Mouse (Mus musculus) forebrain, embryonic 10.5 days (tissue): ENCODE measurements around the gene Smim5. TPM values are rescaled to one million over a fixed set of nuclear protein-coding genes. Genes with fewer than 3 reads are reported as not detected.
A peak's percentile ranks its signal among the peaks of the same experiment; 100 is the strongest.
"Not testable (repeated sequence)": the region's sequence is repeated elsewhere in the genome, so short reads cannot be mapped to it uniquely, and the experiment has no call there.

Experiments used
- DNase-seq: peaks from one replicate; pipeline ENCODE4 v3.0.0-alpha.2; 2017; ENCODE audit warnings: low spot score; ENCODE audit errors: extremely low spot score
- H3K27ac ChIP-seq: fragments of 300-500 bp; sonication (generic); 2 replicates; pipeline ENCODE4 v1.5.1; 2016; ENCODE audit warnings: mild to moderate bottlenecking
- H3K27me3 ChIP-seq: fragments of 300-500 bp; sonication (generic); 2 replicates; pipeline ENCODE4 v1.6.1; 2016; ENCODE audit warnings: mild to moderate bottlenecking; ENCODE audit not compliant: poor library complexity, severe bottlenecking
- H3K36me3 ChIP-seq: fragments of 300-500 bp; sonication (generic); replicated peaks from 2 replicates; pipeline ENCODE4 v1.6.1; 2016; ENCODE audit warnings: mild to moderate bottlenecking, moderate library complexity
- H3K4me1 ChIP-seq: fragments of 300-500 bp; sonication (generic); 2 replicates; pipeline ENCODE4 v1.6.1; 2016
- H3K4me3 ChIP-seq: fragments of 300-500 bp; sonication (generic); 2 replicates; pipeline ENCODE4 v1.5.1; 2016; ENCODE audit warnings: mild to moderate bottlenecking, moderate library complexity
- H3K9me3 ChIP-seq: fragments of 300-500 bp; sonication (generic); 2 replicates; pipeline ENCODE4 v1.6.1; 2016; ENCODE audit warnings: mild to moderate bottlenecking, moderate library complexity
- WGBS: fragments of 180-500 bp; shearing (Covaris S2); methylation state at CpG from one replicate; pipeline ENCODE4 v1.1.7; 2016; 5-methylcytosine and 5-hydroxymethylcytosine counted together
- polyA plus RNA-seq: library from polyadenylated mRNA; unstranded; fragments of >200 nt; fragmentation: Nextera tagmentation; extraction: Ambion mirVana; gene quantifications from 2 replicates; pipeline ENCODE4 v1.2.1, GENCODE M21; 2016

Gene Smim5
- polyA plus RNA-seq: 1.2 and 2.4 TPM in 2 replicates

GRCm38 (mm10) chr11:115899486-115900266 is at the start of gene Smim5:
Gene Smim5 (plus strand): TSS chr11:115899966.
- Histone ChIP-seq H3K4me1 (peaks cover 48% of the 10 kb centered on the region), H3K27me3 (no peaks in the 10 kb centered on the region), H3K9me3 (no peaks in the 10 kb centered on the region), H3K4me3 (peak within 1 kb of the TSS; percentile 13; the same call in 1 of the 2 replicates), H3K27ac (peak within 1 kb of the TSS; percentile 68), H3K36me3 (peaks cover 43% of the 10 kb centered on the region)
- WGBS: 36% methylated on average over 16 of the region's 16 CpGs
- peak; percentile 54 for DNase-seq

- peaks cover 15% of the 10 kb centered on the region for H3K4me1 ChIP-seq
- peaks cover 11% of the 10 kb centered on the region for H3K36me3 ChIP-seq
- 81% methylated on average over 6 of the region's 6 CpGs for WGBS
- H3K27ac ChIP-seq: no peak overlapping the region
- H3K9me3 ChIP-seq: no peaks in the 10 kb centered on the region
- no peak overlapping the region for H3K4me3 ChIP-seq
- peaks cover 47% of the 10 kb centered on the region for H3K27me3 ChIP-seq
- no peak for DNase-seq
Measured at GRCm38 (mm10) chr11:115854674-115855073, 45.1 kb upstream of the Smim5 start.

GRCm38 (mm10) chr11:115857146-115857545 is 42.6 kb upstream of the Smim5 start:
- H3K4me1 ChIP-seq: peaks cover 20% of the 10 kb centered on the region
- H3K27me3 ChIP-seq: peaks cover 71% of the 10 kb centered on the region
- H3K36me3 ChIP-seq, H3K4me3 ChIP-seq, DNase-seq, H3K9me3 ChIP-seq, H3K27ac ChIP-seq: not testable (repeated sequence)
- WGBS: 93% methylated on average over 4 of the region's 4 CpGs

GRCm38 (mm10) chr11:115857936-115858335 is 41.8 kb upstream of the Smim5 start:
- DNase-seq: no peak
- Histone ChIP-seq H3K4me3 (peak overlapping the region; percentile 45; the same call in 1 of the 2 replicates), H3K9me3 (no peaks in the 10 kb centered on the region), H3K27ac (no peak overlapping the region), H3K4me1 (peaks cover 20% of the 10 kb centered on the region), H3K27me3 (peaks cover 79% of the 10 kb centered on the region), H3K36me3 (no peaks in the 10 kb centered on the region)
- 53% methylated on average over 13 of the region's 13 CpGs for WGBS

- peaks cover 82% of the 10 kb centered on the region for H3K27me3 ChIP-seq
- WGBS: 11% methylated on average over 27 of the region's 27 CpGs
- H3K27ac ChIP-seq: peak within 1 kb of the TSS; percentile 26; the same call in 1 of the 2 replicates
- peaks cover 20% of the 10 kb centered on the region for H3K4me1 ChIP-seq
- no peaks in the 10 kb centered on the region for H3K36me3 ChIP-seq
- DNase-seq: peak; percentile 32
- H3K4me3 ChIP-seq: peak within 1 kb of the TSS; percentile 45
- no peaks in the 10 kb centered on the region for H3K9me3 ChIP-seq
Measured at GRCm38 (mm10) chr11:115858354-115858753, 41.4 kb upstream of the Smim5 start, which contains the start of gene Myo15b. Gene Myo15b (plus strand): TSS chr11:115858406.

- Histone ChIP-seq H3K4me3 (peak overlapping the region; percentile 45), H3K4me1 (peaks cover 20% of the 10 kb centered on the region), H3K27me3 (peaks cover 83% of the 10 kb centered on the region), H3K27ac (peak overlapping the region; percentile 26; the same call in 1 of the 2 replicates), H3K9me3 (no peaks in the 10 kb centered on the region), H3K36me3 (no peaks in the 10 kb centered on the region)
- DNase-seq: peak; percentile 83
- 2% methylated on average over 75 of the region's 75 CpGs for WGBS
Measured at GRCm38 (mm10) chr11:115859143-115859945, 40.4 kb upstream of the Smim5 start.

GRCm38 (mm10) chr11:115863895-115864294 is 35.9 kb upstream of the Smim5 start:
- no peak for DNase-seq
- Histone ChIP-seq H3K27me3 (peaks cover 51% of the 10 kb centered on the region), H3K4me3 (no peak overlapping the region), H3K9me3 (no peaks in the 10 kb centered on the region), H3K27ac (no peak overlapping the region), H3K4me1 (peaks cover 28% of the 10 kb centered on the region), H3K36me3 (no peaks in the 10 kb centered on the region)
- WGBS: 86% methylated on average over 8 of the region's 8 CpGs

- Histone ChIP-seq H3K36me3 (no peaks in the 10 kb centered on the region), H3K4me1 (peaks cover 15% of the 10 kb centered on the region), H3K27ac (no peak overlapping the region), H3K4me3 (no peak overlapping the region), H3K27me3 (peaks cover 7% of the 10 kb centered on the region; the same call in 1 of the 2 replicates), H3K9me3 (no peaks in the 10 kb centered on the region)
- no peak for DNase-seq
- WGBS: 89% methylated on average over 8 of the region's 8 CpGs
Measured at GRCm38 (mm10) chr11:115869393-115869792, 30.4 kb upstream of the Smim5 start.

- no peaks in the 10 kb centered on the region for H3K9me3 ChIP-seq
- H3K4me3 ChIP-seq: no peak overlapping the region
- DNase-seq: no peak
- H3K36me3 ChIP-seq: no peaks in the 10 kb centered on the region
- no peaks in the 10 kb centered on the region for H3K27me3 ChIP-seq
- peaks cover 7% of the 10 kb centered on the region; the same call in 1 of the 2 replicates for H3K4me1 ChIP-seq
- WGBS: 84% methylated on average over 4 of the region's 4 CpGs
- H3K27ac ChIP-seq: no peak overlapping the region
Measured at GRCm38 (mm10) chr11:115872437-115872836, 27.3 kb upstream of the Smim5 start.

GRCm38 (mm10) chr11:115875935-115876334 is 23.8 kb upstream of the Smim5 start:
- Histone ChIP-seq H3K9me3 (no peaks in the 10 kb centered on the region), H3K27ac (no peak overlapping the region), H3K36me3 (no peaks in the 10 kb centered on the region), H3K27me3 (no peaks in the 10 kb centered on the region), H3K4me1 (peaks cover 10% of the 10 kb centered on the region; the same call in 1 of the 2 replicates), H3K4me3 (no peak overlapping the region)
- DNase-seq: no peak
- WGBS: 92% methylated on average over 3 of the region's 3 CpGs

GRCm38 (mm10) chr11:115876438-115876837 is 23.3 kb upstream of the Smim5 start:
- peaks cover 10% of the 10 kb centered on the region; the same call in 1 of the 2 replicates for H3K4me1 ChIP-seq
- DNase-seq: no peak
- H3K4me3 ChIP-seq: no peak overlapping the region
- WGBS: 79% methylated on average over 5 of the region's 5 CpGs
- H3K36me3 ChIP-seq: no peaks in the 10 kb centered on the region
- H3K27me3 ChIP-seq: no peaks in the 10 kb centered on the region
- no peak overlapping the region for H3K27ac ChIP-seq
- H3K9me3 ChIP-seq: no peaks in the 10 kb centered on the region

GRCm38 (mm10) chr11:115877174-115877755 is 22.5 kb upstream of the Smim5 start:
- Histone ChIP-seq H3K36me3 (no peaks in the 10 kb centered on the region), H3K4me1 (peaks cover 10% of the 10 kb centered on the region; the same call in 1 of the 2 replicates), H3K27ac (no peak overlapping the region), H3K9me3 (no peaks in the 10 kb centered on the region), H3K27me3 (peaks cover 7% of the 10 kb centered on the region; the same call in 1 of the 2 replicates), H3K4me3 (no peak overlapping the region)
- 82% methylated on average over 6 of the region's 6 CpGs for WGBS
- DNase-seq: no peak
